In the genomic region with DNA sequence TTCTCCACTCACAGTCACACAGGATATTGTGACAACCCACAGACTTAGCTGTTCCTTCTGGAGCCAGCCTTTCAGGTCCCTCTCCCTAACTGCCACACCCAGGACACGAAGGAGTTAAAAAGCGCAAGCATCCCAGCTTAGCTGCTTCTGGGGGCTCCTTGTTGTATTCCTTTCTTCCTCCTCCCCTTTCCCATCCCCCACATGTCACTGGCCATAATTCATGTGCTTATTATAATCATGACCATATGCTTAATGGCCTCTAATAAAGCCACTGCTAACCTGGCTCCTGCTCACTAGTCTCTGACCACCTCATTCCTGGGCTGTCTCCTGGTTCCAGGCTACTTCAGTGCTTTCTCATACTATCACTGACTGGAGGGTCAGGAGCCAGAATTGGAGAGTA, we compare ENCODE assay signal across 25 mouse cellular contexts. TPM values are rescaled to one million over a fixed set of nuclear protein-coding genes. Genes with fewer than 3 reads are reported as not detected.
A peak's percentile ranks its signal among the peaks of the same experiment; 100 is the strongest.
DNase-seq lines count a peak whose midpoint lies in the region; ATAC-seq and TF ChIP-seq lines count a peak whose summit lies in the region.
"Had no signal": no experiment of that assay in that cellular context is flagged by ENCODE, and none has a peak within 500 bp of the region (broad histone marks: within the 10 kb centered on the region; RNA-seq: fewer than 3 reads in every experiment).

No protein-coding gene starts in this region.

- intact Hi-C loops in left cerebral cortex, adult 2 months (cut with DNase I) = no loop called here

- H3K9me3 ChIP-seq in embryonic facial prominence, embryonic 11.5 days (replicated peaks; ENCODE audit: control insufficient read depth, low read length) = no peaks in the 10 kb centered on the region
- no peaks in the 10 kb centered on the region for H3K9me3 ChIP-seq in limb, embryonic 10.5 days (replicated peaks)
- H3K9me3 ChIP-seq in hindbrain, embryonic 13.5 days = no peaks in the 10 kb centered on the region
- H3K9me3 ChIP-seq: embryonic facial prominence, embryonic 12.5 days; embryonic facial prominence, embryonic 15.5 days; hindbrain, embryonic 12.5 days had no signal

- H3K36me3 ChIP-seq in embryonic facial prominence, embryonic 11.5 days (replicated peaks; ENCODE audit: control insufficient read depth, insufficient read depth, low read depth, low read length) = no peaks in the 10 kb centered on the region
- no peaks in the 10 kb centered on the region for H3K36me3 ChIP-seq in limb, embryonic 10.5 days
- H3K36me3 ChIP-seq in hindbrain, embryonic 13.5 days = no peaks in the 10 kb centered on the region
- H3K36me3 ChIP-seq: embryonic facial prominence, embryonic 12.5 days; embryonic facial prominence, embryonic 15.5 days; hindbrain, embryonic 12.5 days had no signal

- no peak overlapping the region for H3K4me3 ChIP-seq in embryonic facial prominence, embryonic 11.5 days (ENCODE audit: low read depth, low read length)
- no peak overlapping the region for H3K4me3 ChIP-seq in limb, embryonic 10.5 days
- H3K4me3 ChIP-seq in left cerebral cortex, adult 2 months = no peak overlapping the region
- no peak overlapping the region for H3K4me3 ChIP-seq in hindbrain, embryonic 13.5 days
- H3K4me3 ChIP-seq: embryonic facial prominence, embryonic 12.5 days; embryonic facial prominence, embryonic 15.5 days; hindbrain, embryonic 12.5 days had no signal

- H3K27ac ChIP-seq in embryonic facial prominence, embryonic 11.5 days (replicated peaks; ENCODE audit: low read depth, low read length) = no peak overlapping the region
- H3K27ac ChIP-seq in limb, embryonic 10.5 days = peak overlapping the region; percentile 76
- H3K27ac ChIP-seq in left cerebral cortex, adult 2 months = no peak overlapping the region
- no peak overlapping the region for H3K27ac ChIP-seq in hindbrain, embryonic 13.5 days
- H3K27ac ChIP-seq: embryonic facial prominence, embryonic 12.5 days; embryonic facial prominence, embryonic 15.5 days; hindbrain, embryonic 12.5 days had no signal

- H3K4me1 ChIP-seq in embryonic facial prominence, embryonic 11.5 days (ENCODE audit: control insufficient read depth, insufficient read depth, low read length) = no peaks in the 10 kb centered on the region
- peaks cover 59% of the 10 kb centered on the region for H3K4me1 ChIP-seq in limb, embryonic 10.5 days
- peaks cover 13% of the 10 kb centered on the region for H3K4me1 ChIP-seq in hindbrain, embryonic 13.5 days (replicated peaks)

- 70% methylated on average over 2 of the region's 2 CpGs for WGBS in embryonic facial prominence, embryonic 11.5 days
- WGBS in limb, embryonic 10.5 days = 40% methylated on average over 2 of the region's 2 CpGs
- WGBS in hindbrain, embryonic 13.5 days = 98% methylated on average over 2 of the region's 2 CpGs

- ATAC-seq in embryonic facial prominence, embryonic 11.5 days (replicated peaks; ENCODE audit: insufficient number of reproducible peaks, low FRiP score, low TSS enrichment, low read depth) = no peak
- ATAC-seq in hindbrain, embryonic 13.5 days (ENCODE audit: low FRiP score) = no peak
- ATAC-seq: activated CD4-positive, CD25-positive, alpha-beta regulatory T cell, adult 4 months; forebrain, embryonic 14.5 days; forebrain, postnatal 0 days; hindbrain, embryonic 16.5 days; inflammation-experienced regulatory T-cells, adult 6 months; intestine, embryonic 16.5 days had no signal

- peak; percentile 72 for DNase-seq in embryo, embryonic 11 days
- DNase-seq in embryonic facial prominence, embryonic 11.5 days (ENCODE audit: low spot score) = peak; percentile 64
- peak; percentile 72 for DNase-seq in limb, embryonic 10.5 days (ENCODE audit: low spot score)
- DNase-seq in gastrocnemius, adult 18-20 months (ENCODE audit: low spot score) = no peak
- DNase-seq in left cerebral cortex, adult 2 months (ENCODE audit: extremely low spot score in 1 of 2, low spot score in 2 of 2) = no peak
- DNase-seq: adrenal gland, adult 8-10 months; adrenal gland, postnatal 36 days; cerebellum, adult 18-20 months; cerebellum, adult 9-10 months; cerebellum, postnatal 25 days; forebrain, postnatal 0 days; gastrocnemius, postnatal 10 days; gastrocnemius, postnatal 36 days; heart, adult 11 months; kidney, adult 18-20 months had no signal

- no peak overlapping the region for H3K4me2 ChIP-seq in embryonic facial prominence, embryonic 11.5 days (ENCODE audit: low read depth, low read length)
- H3K4me2 ChIP-seq in hindbrain, embryonic 13.5 days = no peak overlapping the region
- H3K4me2 ChIP-seq: embryonic facial prominence, embryonic 12.5 days; embryonic facial prominence, embryonic 15.5 days; heart, embryonic 11.5 days; hindbrain, embryonic 12.5 days had no signal

- no peak overlapping the region for H3K9ac ChIP-seq in embryonic facial prominence, embryonic 11.5 days (replicated peaks; ENCODE audit: low read length)
- no peak overlapping the region for H3K9ac ChIP-seq in hindbrain, embryonic 13.5 days
- H3K9ac ChIP-seq: embryonic facial prominence, embryonic 12.5 days; embryonic facial prominence, embryonic 15.5 days; forebrain, postnatal 0 days; hindbrain, embryonic 12.5 days had no signal

- no peak for TF ChIP-seq CTCF in left cerebral cortex, adult 2 months (IDR thresholded peaks at IDR 0.05)

- no peaks in the 10 kb centered on the region for H3K27me3 ChIP-seq in embryonic facial prominence, embryonic 11.5 days (ENCODE audit: control insufficient read depth, insufficient read depth, low read length)
- H3K27me3 ChIP-seq in limb, embryonic 10.5 days (ENCODE audit: low read depth, poor library complexity, severe bottlenecking) = peaks cover 52% of the 10 kb centered on the region
- H3K27me3 ChIP-seq in hindbrain, embryonic 13.5 days = 0 out of 2 replicates have a peak, but pooled peaks cover 6% of the 10 kb centered on the region
- H3K27me3 ChIP-seq: embryonic facial prominence, embryonic 15.5 days had no signal

RNA-seq across cellular contexts. Expression of gene Cd82, which starts 27.6 kb away (rescaled TPM):
- polyA plus RNA-seq in embryonic facial prominence, embryonic 11.5 days (2014; fragmentation: Nextera tagmentation; extraction: Ambion mirVana) = 6.8 and 7.5 TPM in 2 replicates
- polyA plus RNA-seq in limb, embryonic 10.5 days (2016; fragmentation: Nextera tagmentation; extraction: Ambion mirVana) = 4.1 and 7.2 TPM in 2 replicates
- 1 to 10 TPM; 8.5 to 9.4 TPM for total RNA-seq in gastrocnemius, adult 18-20 months (2021)
- total RNA-seq in left cerebral cortex, adult 2 months (2021) = 10 to 100 TPM; 12.8 to 17.8 TPM
- 19.8 and 23.7 TPM in 2 replicates for polyA plus RNA-seq in hindbrain, embryonic 13.5 days (2015; fragmentation: Nextera tagmentation; extraction: Ambion mirVana)

Comparison
In these comparisons a context has a peak if more than half of its experiments do, and no peak if none do; other contexts are left out.
1. DNase-seq: peak in embryo, embryonic 11 days (single experiment), embryonic facial prominence, embryonic 11.5 days (single experiment) and limb, embryonic 10.5 days (single experiment); none in gastrocnemius, adult 18-20 months (single experiment) and left cerebral cortex, adult 2 months (0 of 2).